Comparison of ENCODE assay signal across 28 mouse cellular contexts in genomic region chr16:34603854-34604253, GRCm38 (mm10). TPM values are rescaled to one million over a fixed set of nuclear protein-coding genes. Genes with fewer than 3 reads are reported as not detected.
"Had no signal": no experiment of that assay in that cellular context is flagged by ENCODE, and none has a peak within 500 bp of the region (broad histone marks: within the 10 kb centered on the region; RNA-seq: fewer than 3 reads in every experiment).

No protein-coding gene starts in this region.

- H3K4me1 ChIP-seq: midbrain, embryonic 10.5 days; midbrain, embryonic 13.5 days; stomach, embryonic 15.5 days had no signal

- H3K36me3 ChIP-seq: kidney, embryonic 15.5 days; limb, embryonic 12.5 days; limb, embryonic 15.5 days; midbrain, embryonic 10.5 days; midbrain, embryonic 13.5 days; stomach, embryonic 15.5 days had no signal

- H3K4me3 ChIP-seq: kidney, embryonic 15.5 days; limb, embryonic 12.5 days; limb, embryonic 15.5 days; midbrain, embryonic 10.5 days; midbrain, embryonic 13.5 days; stomach, embryonic 15.5 days had no signal

- DNase-seq: kidney, adult 8-10 months; kidney, postnatal 10 days; kidney, postnatal 36 days; left cerebral cortex, postnatal 4 days; liver, postnatal 0 days; right cerebral cortex, adult 18-20 months; right cerebral cortex, postnatal 14 days; spleen, adult 18-20 months; thymus, postnatal 25 days had no signal

- H3K9ac ChIP-seq: kidney, embryonic 15.5 days; limb, embryonic 12.5 days; limb, embryonic 15.5 days; liver, embryonic 14.5 days; liver, postnatal 0 days; lung, embryonic 14.5 days; midbrain, embryonic 13.5 days; stomach, embryonic 15.5 days had no signal

- H3K4me2 ChIP-seq: kidney, embryonic 15.5 days; limb, embryonic 12.5 days; limb, embryonic 15.5 days; liver, embryonic 11.5 days; lung, embryonic 14.5 days; midbrain, embryonic 13.5 days; stomach, embryonic 15.5 days had no signal

- ATAC-seq: liver, postnatal 0 days; lung, postnatal 0 days; midbrain, embryonic 13.5 days; midbrain, embryonic 16.5 days had no signal

- H3K27me3 ChIP-seq: kidney, embryonic 15.5 days; limb, embryonic 15.5 days; midbrain, embryonic 13.5 days; stomach, embryonic 15.5 days had no signal

- H3K9me3 ChIP-seq: kidney, embryonic 15.5 days; limb, embryonic 12.5 days; limb, embryonic 15.5 days; midbrain, embryonic 10.5 days; midbrain, embryonic 13.5 days; stomach, embryonic 15.5 days had no signal

- H3K27ac ChIP-seq: kidney, embryonic 15.5 days; limb, embryonic 12.5 days; limb, embryonic 15.5 days; liver, embryonic 14.5 days; macrophage; midbrain, embryonic 10.5 days; midbrain, embryonic 13.5 days; stomach, embryonic 15.5 days had no signal

RNA-seq across cellular contexts. Expression of gene Ropn1, which starts 45.9 kb away (rescaled TPM):
- total RNA-seq: layer of hippocampus, postnatal 14 days; left cerebral cortex, adult 8-10 months; left cerebral cortex, postnatal 4 days; megakaryocyte, adult 5-6 weeks; monocyte, adult 5-6 weeks had no signal
- polyA plus RNA-seq: kidney, embryonic 15.5 days; limb, embryonic 15.5 days; liver, embryonic 11.5 days; liver, embryonic 14.5 days; liver, postnatal 0 days; lung, embryonic 14.5 days; lung, postnatal 0 days; macrophage; midbrain, embryonic 10.5 days; midbrain, embryonic 13.5 days; midbrain, embryonic 16.5 days; neural tube, embryonic 11.5 days; neural tube, embryonic 14.5 days; stomach, embryonic 15.5 days; thymus, postnatal 0 days had no signal
